Mouse (Mus musculus) MEL (cell line): ENCODE measurements at regions not wholly inside any gene's neighbourhood (a gene's known extent, or its start where the extent isn't known, plus 50 kb on each side); places are given as distances from the start of the nearest gene placed in this dataset.

Experiments
- DNase-seq: peaks from one replicate; pipeline ENCODE4 v3.0.0; 2011; ENCODE audit warnings: low read depth, low spot score
- H3K27ac ChIP-seq: 2 replicates; pipeline ENCODE4 v1.5.1; 2012; ENCODE audit warnings: low read depth, mild to moderate bottlenecking, control low read depth, low read length, moderate library complexity; ENCODE audit not compliant: control insufficient read depth
- H3K27me3 ChIP-seq, 2 experiments: fragments of 150-350 bp in 1 of 2; sonication (generic) in 1 of 2; 2 replicates each; pipeline ENCODE4 v1.6.1; 2012; ENCODE audit warnings: low read length in 2 of 2, mild to moderate bottlenecking in 2 of 2, improper control_type of control experiment in 1 of 2, moderate library complexity in 1 of 2; ENCODE audit not compliant: insufficient read depth in 2 of 2, control insufficient read depth in 1 of 2
- H3K36me3 ChIP-seq, 2 experiments: 2 replicates each; pipeline ENCODE4 v1.6.1; 2012 to 2014; ENCODE audit warnings: low read length in 2 of 2, improper control_type of control experiment in 1 of 2, inconsistent platforms in 1 of 2, mild to moderate bottlenecking in 1 of 2; ENCODE audit not compliant: insufficient read depth in 2 of 2, control insufficient read depth in 1 of 2
- H3K4me1 ChIP-seq, 2 experiments: fragments of 150-350 bp in 1 of 2; sonication (generic) in 1 of 2; 2 replicates each; pipeline ENCODE4 v1.6.1; 2012; ENCODE audit warnings: low read length in 2 of 2, improper control_type of control experiment in 1 of 2, mild to moderate bottlenecking in 1 of 2; ENCODE audit not compliant: insufficient read depth in 2 of 2, control insufficient read depth in 1 of 2
- H3K4me3 ChIP-seq, 2 experiments: fragments of 150-350 bp in 1 of 2; sonication (generic) in 1 of 2; 2 replicates each; pipeline ENCODE4 v1.5.1; 2012; ENCODE audit warnings: low read depth in 2 of 2, low read length in 2 of 2, mild to moderate bottlenecking in 2 of 2, moderate library complexity in 2 of 2, control low read depth in 1 of 2, improper control_type of control experiment in 1 of 2; ENCODE audit not compliant: control insufficient read depth in 1 of 2, insufficient read depth in 1 of 2
- H3K79me2 ChIP-seq: 2 replicates; pipeline ENCODE4 v1.6.1; 2012; ENCODE audit warnings: mild to moderate bottlenecking, low read length, moderate library complexity; ENCODE audit not compliant: control insufficient read depth, poor library complexity, insufficient read depth
- H3K9ac ChIP-seq: 2 replicates; pipeline ENCODE4 v1.6.1; 2012; ENCODE audit warnings: low read depth, mild to moderate bottlenecking, control low read depth, low read length, moderate library complexity; ENCODE audit not compliant: control insufficient read depth, poor library complexity, severe bottlenecking
- H3K9me3 ChIP-seq: fragments of 150-350 bp; sonication (generic); replicated peaks from 2 replicates; pipeline ENCODE4 v1.6.1; 2012; ENCODE audit warnings: mild to moderate bottlenecking, low read length, improper control_type of control experiment, moderate library complexity; ENCODE audit not compliant: insufficient read depth
- BHLHE40 ChIP-seq: IDR thresholded peaks from 2 replicates; pipeline ENCODE4 v1.6.1; 2012; ENCODE audit warnings: low read depth, mild to moderate bottlenecking, inconsistent platforms, low read length, improper control_type of control experiment, borderline replicate concordance
- CHD1 ChIP-seq: IDR thresholded peaks from 2 replicates; pipeline ENCODE4 v1.6.1; 2012; ENCODE audit warnings: low read depth, mild to moderate bottlenecking, inconsistent platforms, low read length, improper control_type of control experiment
- CHD2 ChIP-seq: IDR thresholded peaks from 2 replicates; pipeline ENCODE4 v1.6.1; 2011; ENCODE audit warnings: low read length, improper control_type of control experiment
- CTCF ChIP-seq, 3 experiments: IDR thresholded peaks in 2 of 3; conservative IDR thresholded peaks in 1 of 3; 2 replicates each; pipeline ENCODE4 v1.5.1; 2011 to 2012; ENCODE audit warnings: low read length in 3 of 3, low read depth in 2 of 3, mild to moderate bottlenecking in 2 of 3, improper control_type of control experiment in 1 of 3, inconsistent platforms in 1 of 3, mixed read lengths in 1 of 3, moderate library complexity in 1 of 3; ENCODE audit not compliant: control insufficient read depth in 1 of 3, insufficient read depth in 1 of 3, poor library complexity in 1 of 3, severe bottlenecking in 1 of 3
- E2F4 ChIP-seq: IDR thresholded peaks from 2 replicates; pipeline ENCODE4 v1.6.1; 2011; ENCODE audit warnings: low read depth, low read length, improper control_type of control experiment, borderline replicate concordance
- ELF1 ChIP-seq: IDR thresholded peaks from 2 replicates; pipeline ENCODE4 v1.6.1; 2014; ENCODE audit warnings: low read depth, mild to moderate bottlenecking, inconsistent platforms, low read length, improper control_type of control experiment, moderate library complexity
- EP300 ChIP-seq, 2 experiments: IDR thresholded peaks; 2 replicates each; pipeline ENCODE4 v1.6.1; 2011; ENCODE audit warnings: improper control_type of control experiment in 2 of 2, low read length in 2 of 2, low read depth in 1 of 2, mild to moderate bottlenecking in 1 of 2
- ETS1 ChIP-seq: IDR thresholded peaks from 2 replicates; pipeline ENCODE4 v1.6.1; 2012; ENCODE audit warnings: low read depth, mild to moderate bottlenecking, inconsistent platforms, low read length, improper control_type of control experiment, moderate library complexity
- GABPA ChIP-seq: IDR thresholded peaks from 2 replicates; pipeline ENCODE4 v1.6.1; 2012; ENCODE audit warnings: low read depth, mild to moderate bottlenecking, inconsistent platforms, low read length, improper control_type of control experiment, moderate library complexity
- GATA1 ChIP-seq: IDR thresholded peaks from 2 replicates; pipeline ENCODE4 v1.6.1; 2011; ENCODE audit warnings: low read depth, low read length, improper control_type of control experiment
- HCFC1 ChIP-seq: IDR thresholded peaks from 2 replicates; pipeline ENCODE4 v1.6.1; 2012; ENCODE audit warnings: low read depth, mild to moderate bottlenecking, inconsistent platforms, low read length, improper control_type of control experiment, moderate library complexity
- JUND ChIP-seq: IDR thresholded peaks from 2 replicates; pipeline ENCODE4 v1.6.1; 2011; ENCODE audit warnings: low read depth, mild to moderate bottlenecking, improper control_type of control experiment, low read length
- KAT2A ChIP-seq: conservative IDR thresholded peaks from 2 replicates; pipeline ENCODE4 v1.6.1; 2012; ENCODE audit warnings: low read depth, low read length, improper control_type of control experiment, inconsistent platforms
- MAFK ChIP-seq: IDR thresholded peaks from 2 replicates; pipeline ENCODE4 v1.6.1; 2011; ENCODE audit warnings: low read depth, mild to moderate bottlenecking, low read length, improper control_type of control experiment, borderline replicate concordance
- MAX ChIP-seq: IDR thresholded peaks from 2 replicates; pipeline ENCODE4 v1.6.1; 2011; ENCODE audit warnings: low read length, improper control_type of control experiment
- MAZ ChIP-seq: IDR thresholded peaks from 2 replicates; pipeline ENCODE4 v1.6.1; 2012; ENCODE audit warnings: low read depth, mild to moderate bottlenecking, inconsistent platforms, low read length, improper control_type of control experiment
- MEF2A ChIP-seq: IDR thresholded peaks from 2 replicates; pipeline ENCODE4 v1.6.1; 2014; ENCODE audit warnings: low read depth, mild to moderate bottlenecking, inconsistent platforms, low read length, improper control_type of control experiment; ENCODE audit not compliant: poor library complexity, insufficient replicate concordance, severe bottlenecking; ENCODE audit errors: extremely low read depth
- MXI1 ChIP-seq: IDR thresholded peaks from 2 replicates; pipeline ENCODE4 v1.6.1; 2011; ENCODE audit warnings: mild to moderate bottlenecking, low read depth, low read length, improper control_type of control experiment
- MYB ChIP-seq: IDR thresholded peaks from 2 replicates; pipeline ENCODE4 v1.6.1; 2011; ENCODE audit warnings: mild to moderate bottlenecking, low read depth, low read length, improper control_type of control experiment
- MYC ChIP-seq: IDR thresholded peaks from 2 replicates; pipeline ENCODE4 v1.6.1; 2011; ENCODE audit warnings: low read depth, mild to moderate bottlenecking, low read length, improper control_type of control experiment, moderate library complexity
- NELFE ChIP-seq: IDR thresholded peaks from 2 replicates; pipeline ENCODE4 v1.6.1; 2011; ENCODE audit warnings: low read depth, low read length, improper control_type of control experiment
- NRF1 ChIP-seq: IDR thresholded peaks from 2 replicates; pipeline ENCODE4 v1.6.1; 2014; ENCODE audit warnings: low read depth, mild to moderate bottlenecking, inconsistent platforms, low read length, improper control_type of control experiment, moderate library complexity; ENCODE audit not compliant: poor library complexity, insufficient read depth, severe bottlenecking
- POLR2A ChIP-seq, 2 experiments: IDR thresholded peaks; 2 replicates each; pipeline ENCODE4 v1.6.1; 2011 to 2012; ENCODE audit warnings: low read length in 2 of 2, mild to moderate bottlenecking in 2 of 2, control low read depth in 1 of 2, improper control_type of control experiment in 1 of 2, low read depth in 1 of 2, moderate library complexity in 1 of 2; ENCODE audit not compliant: control insufficient read depth in 1 of 2, insufficient read depth in 1 of 2, poor library complexity in 1 of 2
- POLR2AphosphoS2 ChIP-seq: IDR thresholded peaks from 2 replicates; pipeline ENCODE4 v1.6.1; 2011; ENCODE audit warnings: low read length, improper control_type of control experiment
- POLR2AphosphoS5 ChIP-seq: IDR thresholded peaks from 2 replicates; pipeline ENCODE4 v1.6.1; 2012; ENCODE audit warnings: low read depth, borderline replicate concordance, mild to moderate bottlenecking, inconsistent platforms, low read length, moderate library complexity, mixed read lengths
- RAD21 ChIP-seq: IDR thresholded peaks from 2 replicates; pipeline ENCODE4 v1.6.1; 2011; ENCODE audit warnings: mild to moderate bottlenecking, low read depth, low read length, improper control_type of control experiment
- RCOR1 ChIP-seq: IDR thresholded peaks from 2 replicates; pipeline ENCODE4 v1.6.1; 2012; ENCODE audit warnings: low read depth, mild to moderate bottlenecking, inconsistent platforms, low read length, improper control_type of control experiment
- SIN3A ChIP-seq: IDR thresholded peaks from 2 replicates; pipeline ENCODE4 v1.6.1; 2012; ENCODE audit warnings: low read length, improper control_type of control experiment, inconsistent platforms
- SMC3 ChIP-seq: IDR thresholded peaks from 2 replicates; pipeline ENCODE4 v1.6.1; 2011; ENCODE audit warnings: low read depth, low read length, improper control_type of control experiment
- TAL1 ChIP-seq: IDR thresholded peaks from 2 replicates; pipeline ENCODE4 v1.6.1; 2012; ENCODE audit warnings: mild to moderate bottlenecking, inconsistent platforms, low read length, moderate library complexity, mixed read lengths
- TBP ChIP-seq: IDR thresholded peaks from 2 replicates; pipeline ENCODE4 v1.8.0; 2011; ENCODE audit warnings: low read depth, low read length, improper control_type of control experiment
- TCF12 ChIP-seq: IDR thresholded peaks from 2 replicates; pipeline ENCODE4 v1.6.1; 2014; ENCODE audit warnings: low read depth, mild to moderate bottlenecking, inconsistent platforms, low read length, improper control_type of control experiment, moderate library complexity
- UBTF ChIP-seq: IDR thresholded peaks from 2 replicates; pipeline ENCODE4 v1.6.1; 2012; ENCODE audit warnings: low read depth, mild to moderate bottlenecking, inconsistent platforms, low read length, improper control_type of control experiment, moderate library complexity, borderline replicate concordance; ENCODE audit not compliant: insufficient read depth
- USF1 ChIP-seq: IDR thresholded peaks from 2 replicates; pipeline ENCODE4 v1.6.1; 2014; ENCODE audit warnings: low read depth, mild to moderate bottlenecking, inconsistent platforms, low read length, improper control_type of control experiment, moderate library complexity
- USF2 ChIP-seq, 2 experiments: IDR thresholded peaks; 2 replicates each; pipeline ENCODE4 v1.6.1; 2011 to 2012; ENCODE audit warnings: improper control_type of control experiment in 2 of 2, low read length in 2 of 2, borderline replicate concordance in 1 of 2, inconsistent platforms in 1 of 2, low read depth in 1 of 2, mild to moderate bottlenecking in 1 of 2; ENCODE audit not compliant: insufficient read depth in 1 of 2
- ZKSCAN1 ChIP-seq: IDR thresholded peaks from 2 replicates; pipeline ENCODE4 v1.6.1; 2012; ENCODE audit warnings: low read depth, mild to moderate bottlenecking, inconsistent platforms, low read length, improper control_type of control experiment, moderate library complexity
- ZMIZ1 ChIP-seq: IDR thresholded peaks from 2 replicates; pipeline ENCODE4 v1.6.1; 2012; ENCODE audit warnings: low read depth, mild to moderate bottlenecking, inconsistent platforms, low read length, improper control_type of control experiment, moderate library complexity
- ZNF384 ChIP-seq: IDR thresholded peaks from 2 replicates; pipeline ENCODE4 v1.6.1; 2012; ENCODE audit warnings: low read depth, mild to moderate bottlenecking, inconsistent platforms, low read length, improper control_type of control experiment

DNA sequence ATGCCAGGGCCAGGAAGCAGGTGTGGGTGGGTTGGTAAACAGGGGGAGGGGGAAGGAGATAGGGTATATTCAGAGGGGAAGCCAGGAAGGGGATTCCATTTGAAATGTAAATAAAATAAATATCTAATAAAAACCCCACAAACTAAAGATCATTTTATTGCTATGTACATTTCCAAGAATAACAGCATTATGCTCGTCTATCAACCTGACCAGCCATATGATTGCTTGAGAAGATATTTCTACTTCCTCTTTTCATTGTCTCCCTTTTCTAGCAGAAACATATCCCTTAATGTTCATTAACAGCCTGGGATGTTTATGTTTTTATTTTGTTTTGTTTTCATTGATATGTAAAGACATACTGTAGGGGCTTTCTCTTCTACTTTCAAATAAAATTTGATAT lies 202.6 kb downstream of the Slitrk5 start:
- peak; percentile 64 for DNase-seq
- H3K4me3 ChIP-seq = no peak overlapping the region
- H3K4me1 ChIP-seq = peaks cover 3 to 9% of the 10 kb centered on the region in 2 experiments; a peak in 3 of 4 replicates
- no peaks in the 10 kb centered on the region for H3K9me3 ChIP-seq
- H3K9ac ChIP-seq = no peak overlapping the region
- peaks cover 0 to 7% of the 10 kb centered on the region in 2 experiments; a peak in 2 of 4 replicates for H3K36me3 ChIP-seq
- H3K27ac ChIP-seq = peak overlapping the region; percentile 11
- no peaks in the 10 kb centered on the region for H3K79me2 ChIP-seq
- H3K27me3 ChIP-seq = no peaks in the 10 kb centered on the region
- TF ChIP-seq BHLHE40 (no peak), ZKSCAN1 (no peak), MAX (no peak), GATA1 (peak; percentile 91), TAL1 (no peak; the same call in 1 of the 2 replicates), SIN3A (peak; percentile 48; the same call in 1 of the 2 replicates), POLR2A (IDR thresholded peaks at IDR 0.05; ENCODE audit: control insufficient read depth in 1 of 2, insufficient read depth in 1 of 2, low read depth in 1 of 2, low read length in 2 of 2, poor library complexity in 1 of 2) (no peak), JUND (0 out of 2 replicates have a peak, but pooled peaks have one; percentile 50), ETS1 (peak; percentile 82), CTCF (IDR thresholded peaks at IDR 0.05 in 2 of 3, conservative IDR thresholded peaks at IDR 0.05 in 1 of 3; ENCODE audit: control insufficient read depth in 1 of 3, insufficient read depth in 1 of 3, low read depth in 2 of 3, low read length in 3 of 3, poor library complexity in 1 of 3, severe bottlenecking in 1 of 3) (no peak), CHD2 (peak; percentile 17; the same call in 1 of the 2 replicates), POLR2AphosphoS5 (no peak), NRF1 (no peak), NELFE (no peak), USF1 (no peak), ZNF384 (no peak), MAZ (no peak), ELF1 (no peak), MYB (no peak), MYC (no peak), E2F4 (no peak), USF2 (IDR thresholded peaks at IDR 0.05; ENCODE audit: borderline replicate concordance in 1 of 2, insufficient read depth in 1 of 2, low read depth in 1 of 2, low read length in 2 of 2) (no peak), MEF2A (peak; percentile 62; the same call in 1 of the 2 replicates), TCF12 (peak; percentile 83; the same call in 1 of the 2 replicates), RAD21 (no peak), TBP (no peak), CHD1 (no peak), POLR2AphosphoS2 (no peak), GABPA (no peak), EP300 (IDR thresholded peaks at IDR 0.05; ENCODE audit: low read depth in 1 of 2, low read length in 2 of 2) (peak; percentile 88 to 97), MXI1 (no peak), ZMIZ1 (no peak), KAT2A (no peak), HCFC1 (no peak), SMC3 (no peak), RCOR1 (peak; percentile 54), MAFK (0 out of 2 replicates have a peak, but pooled peaks have one; percentile 31), UBTF (no peak)
